Mouse (Mus musculus): Measurements from ENCODE around the gene Nipsnap3b.

DNA sequence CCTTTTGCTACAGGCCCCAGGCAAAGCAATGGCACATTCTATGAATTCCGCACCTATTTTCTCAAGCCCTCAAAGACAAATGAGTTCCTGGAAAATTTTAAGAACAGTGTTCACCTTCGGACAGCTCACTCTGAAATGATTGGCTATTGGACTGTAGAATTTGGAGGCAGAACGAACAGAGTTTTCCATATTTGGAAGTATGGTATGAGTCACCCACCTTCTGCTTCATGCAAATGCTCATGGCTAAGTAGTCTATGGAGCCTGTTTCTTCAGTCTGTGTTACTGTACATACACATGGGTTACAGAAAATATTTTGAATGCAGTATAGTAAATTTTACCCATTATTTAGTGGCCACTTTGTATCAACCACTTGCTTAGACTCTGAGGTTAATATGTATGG, 3.3 kb downstream of the Nipsnap3b start:
- no peak for TF ChIP-seq CTCF (IDR thresholded peaks at IDR 0.05; ENCODE audit: low read depth, low read length)
- no peak for TF ChIP-seq EP300 (IDR thresholded peaks at IDR 0.05; ENCODE audit: insufficient read depth, low read depth, low read length)

All from ES-Bruce4 (cell line).